Mouse (Mus musculus): Measurements from ENCODE around the gene Zc2hc1c.

- TF ChIP-seq POLR2A (IDR thresholded peaks at IDR 0.05; ENCODE audit: insufficient read depth, low read depth, low read length) (no peak), CTCF (IDR thresholded peaks at IDR 0.05; ENCODE audit: insufficient read depth, low read depth, low read length) (no peak)
These were observed 57.2 kb downstream of the Zc2hc1c start for GRCm38 (mm10) chr12:85345559-85345958.
